Mouse (Mus musculus): ENCODE measurements at regions not wholly inside any gene's neighbourhood (a gene's known extent, or its start where the extent isn't known, plus 50 kb on each side); places are given as distances from the start of the nearest gene placed in this dataset.
"Not testable (repeated sequence)": the region's sequence is repeated elsewhere in the genome, so short reads cannot be mapped to it uniquely, and the experiment has no call there.

- Histone ChIP-seq H3K4me2 (replicated peaks) (no peak overlapping the region), H3K27me3 (replicated peaks) (no peaks in the 10 kb centered on the region), H3K4me3 (replicated peaks) (no peak overlapping the region), H3K9ac (no peak overlapping the region), H3K27ac (no peak overlapping the region), H3K4me1 (replicated peaks) (no peaks in the 10 kb centered on the region), H3K9me3 (no peaks in the 10 kb centered on the region), H3K36me3 (no peaks in the 10 kb centered on the region)
- ATAC-seq, result no peak
- WGBS, result 86% methylated on average over 5 of the region's 5 CpGs
Observed at GRCm38 (mm10) chr5:3267021-3267420, 74.3 kb upstream of the Cdk6 start.

GRCm38 (mm10) chr5:3269760-3270159 lies 71.5 kb upstream of the Cdk6 start:
- H3K4me3 ChIP-seq (replicated peaks), result no peak overlapping the region
- no peak overlapping the region for H3K27ac ChIP-seq
- 52% methylated on average over 7 of the region's 7 CpGs for WGBS
- no peak for ATAC-seq
- H3K9ac ChIP-seq, result no peak overlapping the region
- H3K4me2 ChIP-seq (replicated peaks), result no peak overlapping the region
- no peaks in the 10 kb centered on the region for H3K36me3 ChIP-seq
- H3K27me3 ChIP-seq (replicated peaks), result no peaks in the 10 kb centered on the region
- H3K4me1 ChIP-seq (replicated peaks), result no peaks in the 10 kb centered on the region
- no peaks in the 10 kb centered on the region for H3K9me3 ChIP-seq

GRCm38 (mm10) chr5:3273140-3273539 lies 68.1 kb upstream of the Cdk6 start:
- not testable (repeated sequence) for H3K36me3 ChIP-seq; H3K9ac ChIP-seq; H3K4me3 ChIP-seq (replicated peaks); H3K4me2 ChIP-seq (replicated peaks); H3K9me3 ChIP-seq; H3K27me3 ChIP-seq (replicated peaks); H3K4me1 ChIP-seq (replicated peaks); H3K27ac ChIP-seq; ATAC-seq
- 42% methylated on average over 1 of the region's 1 CpGs for WGBS

GRCm38 (mm10) chr5:3277241-3277640 lies 64.0 kb upstream of the Cdk6 start:
- H3K4me3 ChIP-seq (replicated peaks); H3K27ac ChIP-seq; H3K36me3 ChIP-seq; H3K4me1 ChIP-seq (replicated peaks); H3K4me2 ChIP-seq (replicated peaks); H3K9me3 ChIP-seq; H3K27me3 ChIP-seq (replicated peaks); H3K9ac ChIP-seq; ATAC-seq: not testable (repeated sequence)
- 93% methylated on average over 16 of the region's 16 CpGs for WGBS

GRCm38 (mm10) chr5:3278956-3279355 lies 62.3 kb upstream of the Cdk6 start:
- H3K27me3 ChIP-seq (replicated peaks); H3K9ac ChIP-seq; H3K4me2 ChIP-seq (replicated peaks); H3K36me3 ChIP-seq; H3K4me1 ChIP-seq (replicated peaks); H3K4me3 ChIP-seq (replicated peaks); ATAC-seq; H3K9me3 ChIP-seq; H3K27ac ChIP-seq: not testable (repeated sequence)
- WGBS, result 84% methylated on average over 5 of the region's 5 CpGs

GRCm38 (mm10) chr5:3281911-3282506 lies 59.3 kb upstream of the Cdk6 start:
- ATAC-seq; H3K4me3 ChIP-seq (replicated peaks); H3K27ac ChIP-seq; H3K4me2 ChIP-seq (replicated peaks); H3K36me3 ChIP-seq; H3K27me3 ChIP-seq (replicated peaks); H3K4me1 ChIP-seq (replicated peaks); H3K9me3 ChIP-seq; H3K9ac ChIP-seq: not testable (repeated sequence)
- WGBS, result 57% methylated on average over 8 of the region's 8 CpGs

GRCm38 (mm10) chr5:3283083-3283482 lies 58.2 kb upstream of the Cdk6 start:
- Histone ChIP-seq H3K9me3 (no peaks in the 10 kb centered on the region), H3K27me3 (replicated peaks) (no peaks in the 10 kb centered on the region), H3K27ac (no peak overlapping the region), H3K4me1 (replicated peaks) (no peaks in the 10 kb centered on the region), H3K36me3 (no peaks in the 10 kb centered on the region), H3K9ac (no peak overlapping the region), H3K4me2 (replicated peaks) (no peak overlapping the region), H3K4me3 (replicated peaks) (no peak overlapping the region)
- WGBS, result 89% methylated on average over 3 of the region's 3 CpGs
- no peak for ATAC-seq

- H3K9me3 ChIP-seq; H3K4me3 ChIP-seq (replicated peaks); H3K36me3 ChIP-seq; H3K27ac ChIP-seq; ATAC-seq; H3K9ac ChIP-seq; H3K4me2 ChIP-seq (replicated peaks); H3K27me3 ChIP-seq (replicated peaks); H3K4me1 ChIP-seq (replicated peaks): not testable (repeated sequence)
- 95% methylated on average over 1 of the region's 1 CpGs for WGBS
Observed at GRCm38 (mm10) chr5:3284335-3284734, 57.0 kb upstream of the Cdk6 start.

- H3K27me3 ChIP-seq (replicated peaks); H3K27ac ChIP-seq; H3K36me3 ChIP-seq; ATAC-seq; H3K9ac ChIP-seq; H3K4me1 ChIP-seq (replicated peaks); H3K9me3 ChIP-seq; H3K4me2 ChIP-seq (replicated peaks); H3K4me3 ChIP-seq (replicated peaks): not testable (repeated sequence)
- 30% methylated on average over 8 of the region's 8 CpGs for WGBS
Observed at GRCm38 (mm10) chr5:3289991-3290417, 51.3 kb upstream of the Cdk6 start.

Measured in intestine, embryonic 15.5 days (tissue).